Mouse (Mus musculus) B cell, adult 2 months (primary cell): ENCODE measurements around the gene B3gnt7.
A peak's percentile ranks its signal among the peaks of the same experiment; 100 is the strongest.

Source experiments
- DNase-seq, 2 experiments: peaks; one replicate each; pipeline ENCODE4 v3.0.0; 2022

B3gnt7 gene

DNA sequence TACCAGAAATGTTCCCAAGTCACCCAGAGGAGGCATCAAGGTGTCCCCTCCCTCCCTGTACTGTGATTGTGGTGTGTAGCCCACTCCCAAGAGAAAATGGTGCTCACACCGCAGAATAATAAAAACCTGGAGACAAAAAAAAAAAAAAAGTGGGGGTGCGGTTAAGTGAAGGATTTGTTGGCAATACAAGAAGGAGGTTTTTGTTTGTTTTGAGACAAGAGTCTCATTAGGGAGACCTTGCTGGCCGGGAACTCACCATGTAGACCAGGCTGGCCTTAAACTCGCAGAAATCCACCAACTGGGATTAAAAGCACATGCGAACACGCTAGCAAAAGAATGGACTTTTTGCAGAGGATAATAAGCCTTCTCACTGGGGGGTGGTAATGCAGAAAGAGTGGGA is at the start of gene B3gnt7:
TSS of gene B3gnt7 (plus strand) at position 301 of the 400 bp plus-strand sequence.
- DNase-seq: no peak

DNA sequence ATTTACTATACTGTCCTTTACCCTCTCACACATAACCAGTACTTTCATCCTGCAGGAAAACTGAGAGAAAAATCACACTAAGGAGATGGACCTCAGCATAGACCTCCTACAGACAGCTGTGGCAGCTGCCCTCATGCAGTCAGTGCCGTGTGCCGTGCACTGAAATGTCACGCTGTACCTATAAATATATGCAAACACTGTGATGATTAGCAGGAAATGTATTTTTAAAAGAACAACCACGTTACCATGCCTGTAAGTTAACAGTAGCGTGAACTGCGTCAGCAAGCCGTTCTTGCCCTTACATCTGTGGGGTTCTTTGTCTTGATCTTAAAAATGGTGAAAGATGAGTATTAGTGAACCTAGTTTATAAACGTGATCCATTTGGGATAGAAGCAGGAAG is 49.2 kb upstream of the B3gnt7 start:
- DNase-seq: peak; percentile 54 to 57

DNA sequence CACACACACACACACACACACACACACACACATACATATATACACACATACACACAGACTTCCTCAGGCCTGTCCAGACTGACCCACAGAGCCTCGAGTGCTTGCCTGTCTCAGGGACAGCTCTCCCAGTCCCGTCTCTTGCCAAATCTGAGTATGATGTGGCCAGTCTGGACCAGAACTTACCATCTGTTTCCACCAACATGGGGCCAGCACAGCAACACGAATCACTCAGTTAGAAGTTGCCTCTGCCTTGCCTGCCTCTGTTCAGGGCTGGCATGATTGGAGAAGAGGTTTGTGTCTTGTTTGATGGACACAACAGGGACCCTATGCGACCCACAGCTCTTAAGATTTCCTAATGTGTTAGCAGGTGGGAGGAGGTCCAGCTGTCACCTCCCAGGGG is 46.3 kb upstream of the B3gnt7 start:
- DNase-seq: no peak

DNA sequence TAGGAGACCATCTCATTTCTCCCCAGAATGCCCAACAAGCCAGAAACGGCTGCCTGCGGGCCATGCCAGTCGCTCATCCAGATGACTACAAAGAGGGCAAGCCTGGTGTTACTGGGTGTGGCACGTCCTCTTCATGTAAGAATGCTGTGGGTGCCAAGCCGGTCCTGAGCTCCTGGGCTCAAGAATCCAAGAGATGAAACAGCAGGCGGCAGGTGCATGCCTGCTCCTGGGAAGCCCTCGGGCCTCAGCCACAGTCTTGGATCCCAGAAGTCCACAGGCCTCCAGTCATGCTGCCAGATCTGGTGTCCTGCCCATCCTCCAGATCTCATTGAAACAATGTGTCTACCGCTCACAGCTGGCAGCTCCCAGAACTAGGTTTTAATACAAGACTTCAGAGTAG is 45.4 kb upstream of the B3gnt7 start:
- DNase-seq: no peak

DNA sequence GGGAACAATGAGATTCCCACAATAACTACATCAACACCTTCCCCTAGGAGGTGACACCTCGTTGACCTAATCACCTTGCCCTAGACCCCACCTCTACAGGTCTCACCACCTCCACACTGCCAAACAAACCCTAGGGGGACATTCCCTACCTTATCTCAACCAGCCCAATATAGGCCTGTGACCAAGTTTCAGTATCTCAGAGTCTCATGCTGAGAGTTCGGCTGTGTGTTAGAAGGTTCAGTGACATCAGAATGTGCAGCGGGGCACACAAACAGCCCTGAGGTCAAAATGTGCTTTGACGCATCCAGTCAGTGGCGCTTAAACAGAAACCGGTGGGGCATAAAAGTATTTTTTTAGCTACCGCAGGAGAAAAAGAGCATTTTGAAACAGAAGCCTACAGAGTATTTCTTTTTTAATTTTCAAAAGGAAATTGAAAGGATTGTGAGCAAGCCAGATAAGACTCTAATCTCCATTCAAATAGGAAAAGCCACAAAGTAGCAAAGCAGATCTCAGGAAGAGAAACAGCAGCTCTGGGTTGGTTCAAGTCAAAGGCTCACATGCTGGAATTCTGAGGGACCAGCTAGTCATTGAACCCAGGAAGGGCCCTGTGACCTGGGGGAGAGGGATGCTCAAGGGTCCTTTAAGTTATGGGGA is 44.3 kb upstream of the B3gnt7 start:
- DNase-seq: peak; percentile 60

DNA sequence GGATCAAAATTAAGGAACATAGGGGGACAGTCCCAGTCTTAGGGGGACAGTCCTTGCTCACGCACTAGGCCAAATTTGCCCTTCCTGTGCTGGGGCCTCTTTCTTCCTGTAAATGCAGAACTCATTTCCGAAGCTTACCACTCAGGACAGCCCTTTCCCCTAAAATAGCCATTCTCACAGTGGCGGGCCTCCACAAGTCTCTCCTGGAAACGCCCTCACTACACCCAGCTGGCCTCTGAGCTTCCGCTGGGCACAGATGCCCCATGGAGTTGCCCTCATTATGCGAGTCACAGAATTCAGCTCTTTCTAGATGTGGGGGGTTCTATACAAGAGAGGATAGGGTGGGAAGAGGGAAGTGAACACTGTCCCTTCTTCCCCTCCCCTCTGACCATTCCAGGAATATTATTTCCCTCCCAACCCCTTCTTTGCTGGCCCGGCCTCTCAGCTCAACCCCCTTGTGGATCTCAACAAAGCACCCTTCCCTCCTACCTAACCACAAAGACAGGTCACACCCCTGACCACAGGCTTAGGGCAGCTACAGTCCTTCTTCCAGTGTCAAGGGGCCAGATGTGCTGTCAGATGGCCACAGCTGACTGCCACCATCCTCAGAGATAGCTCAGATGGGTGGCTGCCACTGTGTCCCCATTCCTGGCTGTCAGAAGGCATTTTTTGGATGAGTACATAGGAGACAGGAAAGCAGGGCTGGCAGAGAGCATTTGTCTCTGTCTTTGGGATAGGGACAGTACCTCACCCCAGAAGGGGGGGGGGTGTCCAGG is 38.9 kb upstream of the B3gnt7 start:
- DNase-seq: peak; percentile 40 to 41

DNA sequence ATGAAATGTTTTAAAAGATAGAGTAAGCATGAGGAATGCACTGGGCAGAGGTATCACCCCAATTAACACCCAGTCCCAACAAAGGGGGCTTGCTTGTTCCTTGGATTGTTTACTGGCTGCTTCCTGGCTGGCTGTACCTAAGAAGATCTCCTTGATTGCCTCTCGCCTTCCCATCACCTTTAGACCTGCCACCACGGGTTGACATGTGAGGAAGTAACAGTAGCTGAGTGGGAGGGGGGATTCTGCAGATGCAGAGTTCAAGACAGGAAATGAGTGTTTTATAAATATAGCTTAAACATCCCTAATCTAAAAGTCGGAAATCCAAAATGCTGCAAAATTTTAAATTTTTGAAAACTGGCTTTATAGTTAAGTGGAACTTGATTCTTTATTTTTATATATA is 37.6 kb upstream of the B3gnt7 start:
- DNase-seq: peak; percentile 70 to 75

DNA sequence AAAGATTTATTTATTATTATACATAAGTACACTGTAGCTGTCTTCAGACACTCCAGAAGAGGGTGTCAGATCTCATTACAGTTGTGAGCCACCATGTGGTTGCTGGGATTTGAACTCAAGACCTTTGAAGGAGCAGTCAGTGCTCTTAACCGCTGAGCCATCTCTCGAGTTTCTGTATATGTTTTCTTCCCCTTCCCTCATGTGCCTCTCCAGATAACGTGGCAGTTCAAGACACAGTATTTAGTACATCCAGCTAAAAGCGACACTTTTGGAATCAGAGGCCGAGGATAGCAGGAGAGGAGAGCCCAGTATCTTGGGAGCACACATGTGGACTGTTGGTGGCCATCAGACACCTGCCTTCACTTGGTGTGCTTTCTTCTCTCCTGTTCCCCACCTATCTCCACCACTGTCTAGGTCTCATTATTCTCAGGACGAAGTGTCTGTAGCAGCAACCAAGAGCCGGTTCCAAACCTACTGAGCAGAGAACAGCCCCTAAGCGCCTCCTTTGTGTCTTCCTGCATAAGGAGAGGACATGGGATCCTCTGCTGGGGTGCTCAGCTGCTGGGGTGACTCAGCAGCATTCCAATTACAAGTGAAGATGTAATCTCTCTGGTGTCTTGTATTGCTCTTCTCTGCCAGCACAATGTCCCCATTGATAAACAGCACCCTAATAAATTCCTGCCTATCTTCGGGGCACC is 34.0 kb upstream of the B3gnt7 start:
- no peak for DNase-seq

DNA sequence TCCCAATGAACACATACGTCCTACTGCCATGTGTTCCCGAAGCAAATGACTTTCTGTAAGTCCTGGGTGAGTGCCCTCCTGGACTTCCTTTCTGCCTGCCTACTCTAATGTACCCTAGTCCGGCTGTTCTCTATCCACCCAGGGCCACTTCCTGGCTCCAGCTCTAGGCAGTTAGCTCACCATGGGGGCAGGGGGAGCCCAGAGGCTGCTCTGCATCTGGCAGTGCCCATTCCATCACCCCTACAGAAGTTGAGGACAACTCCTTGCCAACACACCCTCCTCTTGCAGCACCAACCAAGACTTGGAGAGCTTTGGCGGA is 33.5 kb upstream of the B3gnt7 start:
- no peak for DNase-seq

DNA sequence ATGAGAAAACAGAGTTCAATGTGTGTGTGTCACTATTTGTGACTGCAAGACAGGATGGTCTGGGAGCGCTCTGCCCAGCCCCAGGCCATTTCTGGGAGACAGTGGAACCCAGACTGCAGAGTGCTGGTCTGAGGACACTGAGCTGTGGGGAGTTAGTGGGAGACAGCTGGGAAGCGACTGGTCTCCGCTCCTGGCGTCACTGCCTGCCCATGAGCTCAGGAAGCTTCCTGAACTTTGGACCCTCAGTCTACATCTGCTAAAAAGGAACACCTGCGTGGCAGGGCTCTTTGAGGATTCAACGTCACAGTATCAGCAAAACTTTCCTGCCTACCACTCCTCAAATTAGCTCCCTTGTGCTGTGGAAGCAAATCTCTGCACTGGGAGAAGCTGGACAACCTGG is 30.9 kb upstream of the B3gnt7 start:
- no peak for DNase-seq

DNA sequence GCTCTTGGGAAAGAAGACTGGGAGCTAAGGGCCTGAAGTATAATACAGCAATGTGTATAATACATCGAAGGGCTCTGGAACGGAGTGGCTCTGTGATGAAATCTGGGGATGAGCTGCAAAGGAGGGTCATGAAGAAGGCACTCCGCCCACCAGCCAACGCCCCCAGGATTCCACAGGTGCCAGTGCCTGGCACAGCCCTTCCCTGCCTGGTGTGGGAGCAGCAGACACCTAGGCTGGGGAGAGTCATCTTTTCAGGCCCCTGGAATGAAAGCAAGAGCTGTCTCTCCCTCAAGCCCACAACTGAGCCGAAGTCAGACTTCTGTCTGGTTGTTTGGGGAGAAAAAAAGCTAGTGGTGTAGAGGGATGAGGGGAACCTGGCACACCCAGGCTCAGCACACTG is 25.6 kb upstream of the B3gnt7 start:
- no peak for DNase-seq

DNA sequence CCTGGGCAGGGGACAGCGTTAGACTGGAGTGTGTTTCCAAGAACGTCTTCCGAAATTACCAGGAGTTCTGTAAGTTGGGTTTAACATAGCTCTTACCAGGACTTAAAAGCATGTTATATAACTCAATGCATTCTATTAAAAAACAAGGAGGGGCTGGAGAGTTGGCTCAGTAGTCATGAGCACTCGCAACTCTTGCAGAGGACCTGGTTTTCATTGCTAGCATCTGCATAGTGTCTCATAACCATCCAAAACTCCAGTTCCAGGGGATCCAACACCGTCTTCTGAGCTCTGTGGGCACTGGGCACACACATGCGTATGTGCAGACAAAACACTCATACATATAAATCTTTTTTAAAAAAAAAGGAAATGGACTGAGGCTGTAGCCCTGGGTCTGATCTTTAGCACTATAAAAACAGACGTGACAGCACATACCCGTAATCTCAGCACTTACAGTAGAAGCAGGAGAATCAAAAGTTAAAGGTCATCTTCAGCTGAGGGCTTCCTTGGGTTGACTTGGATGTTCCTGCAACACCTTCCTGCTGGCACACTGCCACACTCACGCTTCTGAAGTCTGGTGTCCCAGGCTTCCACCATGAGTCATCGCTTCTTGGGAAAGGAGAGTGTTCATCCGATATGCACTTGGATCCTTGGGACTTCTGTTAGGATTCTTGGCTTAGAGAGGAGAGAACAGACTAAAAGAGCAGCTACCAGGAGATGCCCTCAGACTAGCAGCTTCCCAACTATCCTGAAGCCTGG is 20.7 kb upstream of the B3gnt7 start:
- no peak for DNase-seq

DNA sequence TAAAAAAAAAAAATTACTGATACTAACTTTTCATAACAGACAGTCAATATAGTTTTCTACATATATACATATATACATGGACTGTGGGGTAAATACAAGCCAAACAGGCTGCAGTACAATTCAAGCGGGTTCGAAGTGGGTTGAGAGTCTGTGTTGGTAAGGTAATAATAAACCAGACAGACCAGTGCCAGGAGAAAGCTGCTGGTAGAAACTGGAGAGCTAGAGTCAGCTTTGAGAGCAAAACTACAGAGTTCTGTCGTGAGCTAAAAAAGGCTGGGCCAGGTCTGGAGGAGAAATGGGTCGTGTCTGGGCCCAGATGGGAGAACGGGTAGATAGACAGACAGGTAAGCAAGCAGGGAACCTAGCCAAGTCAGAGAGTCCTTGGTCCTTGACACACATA is 18.5 kb upstream of the B3gnt7 start:
- DNase-seq: no peak

DNA sequence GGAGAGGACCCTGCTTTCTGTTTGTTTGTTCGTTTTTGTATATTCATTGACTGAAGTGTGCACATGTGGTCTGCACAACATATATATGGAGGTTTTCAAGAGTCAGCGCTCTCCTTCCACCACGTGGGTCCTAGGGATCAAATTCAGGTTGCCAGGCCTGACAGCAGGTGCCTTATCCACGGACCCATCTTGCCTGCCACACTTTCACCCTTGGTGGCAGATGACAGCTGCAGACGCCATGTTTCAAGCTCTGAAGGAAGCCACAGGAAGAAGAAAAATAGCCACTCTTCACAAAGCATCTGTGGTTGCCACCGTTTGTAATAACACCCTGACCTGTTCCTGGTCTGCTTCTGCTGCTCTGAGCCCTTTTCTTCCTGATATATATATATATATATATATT is 17.3 kb upstream of the B3gnt7 start:
- DNase-seq: no peak

DNA sequence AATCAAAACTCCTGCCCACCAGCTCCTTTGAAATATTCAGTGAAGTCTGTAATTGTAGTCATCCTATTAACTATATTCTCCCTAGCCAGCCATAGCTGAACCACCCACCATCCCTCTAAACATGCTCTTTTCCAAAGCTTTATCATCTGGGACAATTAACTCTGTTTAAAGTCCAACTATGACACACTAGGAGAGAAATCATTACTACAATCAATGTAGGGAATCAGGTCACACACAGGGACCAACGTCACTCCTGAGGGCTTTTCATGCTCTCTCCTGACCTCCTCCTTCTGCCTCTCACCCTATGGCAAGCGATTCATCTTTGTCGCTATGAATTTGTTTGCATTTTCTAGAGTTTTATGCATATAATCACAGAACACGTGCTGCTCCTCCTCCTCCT is 15.2 kb upstream of the B3gnt7 start:
- no peak for DNase-seq

DNA sequence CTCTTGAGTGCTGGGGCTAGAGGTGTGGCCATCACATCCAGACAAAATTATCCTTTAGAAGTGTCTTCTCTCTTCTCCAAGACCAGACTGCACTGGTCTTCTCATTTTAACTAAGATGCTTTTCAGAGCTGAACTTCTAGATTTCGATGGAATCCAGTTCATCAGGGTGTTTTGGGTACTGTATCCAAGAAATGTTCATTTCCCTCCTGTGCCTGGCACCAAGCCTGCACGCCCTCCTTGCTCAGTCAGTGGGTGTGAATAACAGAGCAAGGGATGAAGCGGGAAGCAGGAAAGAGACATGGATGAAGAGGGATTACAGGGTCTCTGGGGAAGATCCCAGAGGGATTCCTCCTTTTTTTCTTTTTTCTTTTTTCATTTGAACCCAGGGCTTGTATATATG is 12.2 kb upstream of the B3gnt7 start:
- DNase-seq: no peak

DNA sequence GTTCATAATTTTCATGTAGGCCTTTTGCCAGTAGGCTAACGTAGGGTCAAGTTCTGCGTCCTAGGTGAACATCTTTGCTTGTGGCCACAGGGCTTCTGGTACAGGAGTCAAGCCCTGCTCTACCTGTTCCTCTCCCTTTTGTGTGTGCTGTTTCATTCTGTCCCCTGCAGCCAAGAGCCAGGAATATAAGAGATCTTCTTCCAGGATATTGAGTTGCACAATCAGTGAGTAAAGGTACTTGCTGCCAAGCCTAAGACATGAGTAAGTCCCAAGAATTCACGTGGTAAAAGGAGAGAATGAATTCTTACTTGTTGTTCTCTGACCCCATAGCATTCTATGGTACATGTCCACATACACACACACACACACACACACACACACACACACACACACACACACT is 9.5 kb upstream of the B3gnt7 start:
- no peak for DNase-seq

DNA sequence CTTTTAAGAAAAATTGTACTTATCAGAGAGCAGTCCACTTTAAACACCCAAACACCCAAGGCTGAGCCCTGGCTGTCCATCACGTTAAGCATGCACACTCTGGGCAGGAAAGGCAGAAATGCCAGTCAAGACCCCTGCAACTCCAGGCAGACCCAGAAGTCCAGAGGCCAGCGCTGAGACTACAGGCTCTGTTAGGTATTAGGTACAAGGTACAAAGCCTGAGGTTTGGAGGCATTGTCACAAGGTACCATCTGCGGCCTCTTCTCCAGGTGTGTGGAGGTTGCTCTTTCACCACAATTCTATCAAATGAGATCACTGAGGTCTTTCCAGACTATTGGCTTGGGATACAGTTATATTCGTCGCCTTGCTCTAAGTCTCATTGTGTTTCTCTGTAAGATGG is 8.8 kb upstream of the B3gnt7 start:
- DNase-seq: no peak

DNA sequence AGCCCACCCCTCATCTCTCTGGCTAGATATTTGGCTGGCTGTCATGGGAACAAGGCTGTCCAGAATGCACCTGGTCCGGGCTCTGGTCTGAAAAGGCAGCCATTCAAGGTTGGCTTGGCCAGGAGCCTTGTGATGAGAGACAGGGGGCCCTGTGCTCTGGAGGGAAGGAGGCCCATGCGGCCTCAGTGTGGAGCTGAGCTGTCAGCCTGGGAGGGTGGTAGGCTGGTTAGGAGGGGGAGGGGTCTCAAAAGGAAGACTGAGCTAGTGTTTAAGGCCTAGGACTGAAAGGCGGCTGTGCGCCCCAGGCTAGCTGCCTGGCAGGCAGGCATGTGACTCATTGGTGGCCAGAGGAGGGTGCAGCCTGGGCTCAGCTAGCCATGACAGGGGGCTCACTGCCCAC is 8.2 kb upstream of the B3gnt7 start:
- DNase-seq: no peak

DNA sequence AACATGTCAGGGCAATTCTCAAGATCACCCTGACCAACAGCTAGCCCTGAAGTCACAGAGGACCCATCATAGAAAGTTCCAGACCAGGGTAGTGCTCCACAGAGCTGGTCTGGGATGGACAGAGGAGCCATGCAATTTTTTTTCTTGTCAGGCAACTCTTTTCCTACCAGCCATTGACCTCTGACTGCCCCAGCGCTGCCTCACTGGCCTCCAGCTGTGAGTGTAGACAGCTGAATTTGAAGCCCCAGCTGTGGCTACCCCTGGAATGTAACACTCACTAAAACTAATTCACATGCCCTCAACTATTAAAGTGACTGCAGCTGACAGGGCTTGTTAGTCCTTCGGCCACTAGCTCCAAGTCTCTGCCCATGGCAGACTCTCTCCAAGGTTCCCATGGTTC is 2.5 kb upstream of the B3gnt7 start:
- DNase-seq: no peak

DNA sequence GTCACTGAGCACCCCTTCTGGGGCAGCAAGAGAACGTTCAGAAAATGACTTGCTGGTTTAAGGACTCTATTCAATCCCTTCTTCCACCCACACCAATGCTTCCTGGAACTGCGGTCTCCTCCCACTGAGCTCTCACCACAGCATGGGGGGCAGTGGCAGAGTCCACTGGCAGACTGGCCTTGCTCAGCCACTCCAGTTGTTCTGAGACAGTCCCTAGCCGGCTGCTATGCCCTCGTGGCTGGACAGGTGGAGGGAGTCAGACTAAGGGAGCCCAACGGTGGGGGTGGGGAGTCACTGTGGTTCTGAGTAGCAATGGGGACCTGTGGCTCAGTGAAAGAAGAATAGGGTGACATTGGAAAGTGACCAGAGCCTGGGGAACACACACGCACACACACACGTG is 1.9 kb upstream of the B3gnt7 start:
- peak; percentile 51 to 54 for DNase-seq

DNA sequence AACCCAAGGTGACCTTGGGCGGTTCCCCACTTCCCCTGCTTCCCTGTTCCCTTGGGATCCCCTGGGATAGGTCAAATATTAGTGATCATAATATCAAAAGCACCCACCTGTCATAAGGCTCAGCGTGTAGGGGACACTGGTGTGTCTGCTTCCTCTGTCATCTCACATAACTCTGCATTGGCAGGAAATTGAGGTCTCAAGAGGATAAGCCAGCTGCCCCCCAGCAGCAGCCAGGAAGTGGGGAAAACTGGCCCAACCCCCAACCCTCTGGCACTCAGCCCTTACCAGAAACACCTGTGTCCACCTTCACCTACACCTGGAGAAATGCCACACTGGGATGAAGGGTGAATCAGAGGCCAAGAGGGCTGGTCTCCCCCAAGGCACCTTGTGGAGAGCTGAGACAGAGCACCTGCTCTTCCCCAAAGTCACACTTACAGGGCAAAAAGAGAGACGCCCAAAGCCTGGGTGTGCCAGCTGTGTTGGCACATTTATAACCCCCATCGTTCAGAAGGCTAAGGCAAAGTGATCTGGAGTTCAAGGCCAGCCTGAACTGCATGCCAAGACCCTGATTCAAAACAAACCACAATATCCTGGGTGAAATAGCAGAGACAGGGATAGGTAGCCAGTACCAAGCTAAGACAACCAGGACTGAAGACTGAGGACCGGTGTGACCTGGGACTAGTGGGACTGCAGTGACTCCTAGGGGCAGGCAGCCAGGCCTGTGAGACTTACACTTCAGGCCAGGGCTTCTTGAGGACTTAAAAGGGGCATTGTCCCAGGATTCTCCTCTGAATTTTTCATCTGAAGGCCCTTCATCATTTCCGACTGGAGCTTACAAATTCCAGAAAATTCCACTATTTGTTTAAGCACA is 1.2 kb upstream of the B3gnt7 start:
- peak; percentile 70 to 71 for DNase-seq
